Mouse (Mus musculus) left cerebral cortex, postnatal 14 days (tissue): ENCODE results near the gene Eif2b2. TPM values are rescaled to one million over a fixed set of nuclear protein-coding genes. Genes with fewer than 3 reads are reported as not detected.
A peak's percentile ranks its signal among the peaks of the same experiment; 100 is the strongest.

Experiments used
- DNase-seq, 2 experiments: peaks; one replicate each; pipeline ENCODE4 v3.0.0; 2021 to 2022; ENCODE audit warnings: low spot score in 2 of 2, mixed read lengths in 1 of 2
- intact Hi-C: fragments of 180-260 bp; cut with DNase I; formaldehyde crosslinking; loops from one replicate; pipeline ENCODE4 v1.15.1; 2025
- total RNA-seq, 2 experiments: library from RNA; stranded (reverse); gene quantifications; 2 replicates each; pipeline ENCODE4 v1.2.3; 2021

The Eif2b2 gene
- total RNA-seq, 2 experiments from 2014 or later, result 63.5 to 65.0 TPM

GRCm38 (mm10) chr12:85192461-85193108 lies 26.7 kb upstream of the Eif2b2 start:
- no peak for DNase-seq
- intact Hi-C loops, result no loop called here

DNA sequence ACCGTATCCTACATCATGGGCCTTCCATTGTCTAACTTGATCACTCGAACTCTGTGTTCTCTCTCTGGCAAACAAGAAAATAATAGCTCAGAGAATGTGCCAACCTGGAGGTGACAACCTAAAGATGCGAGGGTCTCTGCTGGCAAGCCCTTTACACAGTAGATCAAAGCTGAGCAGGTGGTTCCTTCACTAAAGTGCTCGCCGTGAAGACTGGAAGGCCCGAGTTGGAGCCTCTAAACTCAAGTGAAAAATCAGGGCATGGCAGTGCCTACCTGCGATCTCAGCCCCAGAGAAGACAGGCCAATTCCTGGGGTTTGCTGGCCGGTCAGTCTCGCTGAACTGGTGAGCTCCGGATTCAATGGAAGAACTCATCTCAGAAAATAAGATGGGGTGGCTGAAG lies 26.1 kb upstream of the Eif2b2 start:
- intact Hi-C loops, result no loop called here
- no peak for DNase-seq

GRCm38 (mm10) chr12:85193923-85194622 lies 25.2 kb upstream of the Eif2b2 start:
- intact Hi-C loops, result no loop called here
- DNase-seq, result no peak

DNA sequence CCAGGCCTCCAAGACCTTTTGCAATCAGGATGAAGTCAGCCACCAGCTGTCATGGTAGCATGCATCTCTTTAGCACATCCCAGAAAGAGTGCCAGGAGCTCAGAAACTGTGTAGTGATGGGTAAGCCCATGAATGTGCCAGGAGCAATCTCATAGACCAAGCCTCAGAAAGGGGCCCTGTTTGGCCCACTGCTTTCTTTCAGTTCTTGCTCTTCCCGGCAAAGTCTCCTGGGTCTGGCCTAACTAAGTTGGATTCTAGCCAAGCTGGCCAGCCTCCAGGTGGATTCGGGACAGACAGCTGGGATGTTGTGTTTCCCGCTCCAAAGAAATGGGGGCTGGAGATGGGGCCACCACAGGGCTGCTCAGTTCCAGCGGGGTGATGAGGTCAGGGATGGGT lies 24.7 kb upstream of the Eif2b2 start:
- intact Hi-C loops, result no loop called here
- DNase-seq, result peak; percentile 62

DNA sequence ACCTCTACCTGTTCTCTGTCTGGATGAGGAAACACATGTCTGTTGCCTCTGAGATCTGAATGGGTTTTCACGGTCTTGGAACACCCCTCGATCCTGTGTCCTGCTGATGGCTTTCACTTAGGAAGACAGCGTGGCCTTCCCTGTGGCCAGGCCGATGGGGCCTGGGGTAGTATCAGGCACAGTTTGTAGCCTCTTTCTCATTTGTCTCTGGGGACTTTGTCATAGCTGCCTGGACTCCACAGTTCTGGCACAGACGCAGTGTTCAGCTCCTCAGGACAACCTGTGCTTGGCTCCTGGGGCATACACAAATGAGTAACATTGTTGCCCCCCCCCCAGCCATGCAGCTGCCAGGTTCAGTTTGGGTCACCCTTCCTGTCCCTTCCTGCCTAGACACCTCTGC lies 24.2 kb upstream of the Eif2b2 start:
- no peak for DNase-seq
- intact Hi-C loops, result no loop called here

DNA sequence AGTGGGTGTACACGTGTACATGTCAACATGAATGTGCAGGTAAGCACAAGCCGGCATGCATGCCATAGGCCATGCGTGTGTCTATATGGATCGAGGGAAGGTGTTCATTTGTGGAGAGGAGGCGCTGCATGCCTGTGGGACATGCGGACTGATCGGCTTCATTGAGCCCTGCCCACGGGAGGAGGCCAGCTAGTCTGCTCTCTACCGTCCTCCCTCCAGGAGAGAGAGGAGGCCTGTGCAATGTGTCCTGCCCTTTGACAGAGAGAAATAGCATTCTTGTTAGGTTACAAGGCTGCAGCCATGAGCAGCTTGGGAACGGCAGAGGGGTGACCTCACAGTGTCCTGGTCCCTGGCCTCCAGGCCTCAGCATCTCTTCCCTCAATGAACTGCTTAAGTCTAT lies 23.1 kb upstream of the Eif2b2 start:
- intact Hi-C loops, result no loop called here
- DNase-seq, result no peak

DNA sequence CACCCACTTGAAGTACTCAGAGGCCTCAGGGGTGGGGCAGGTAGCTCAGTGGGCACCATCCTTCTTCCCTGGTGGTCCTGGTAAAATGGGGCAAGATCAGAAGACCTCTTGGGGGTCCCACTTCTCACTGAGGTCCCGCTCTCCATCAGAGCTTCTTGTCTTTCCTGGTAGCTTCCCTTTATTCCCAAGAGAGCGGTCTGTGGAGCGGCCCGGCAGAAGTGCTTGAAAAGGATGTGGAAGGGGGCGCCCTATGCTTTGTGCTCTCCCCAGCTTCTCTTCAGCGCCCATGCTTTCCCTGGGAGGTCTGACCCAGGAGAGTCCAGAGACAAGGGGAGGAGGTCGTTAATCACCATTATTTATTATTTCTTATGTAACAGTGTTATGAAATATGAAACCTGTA lies 21.9 kb upstream of the Eif2b2 start:
- no peak for DNase-seq
- intact Hi-C loops, result no loop called here

GRCm38 (mm10) chr12:85197936-85198335 lies 21.3 kb upstream of the Eif2b2 start:
- DNase-seq, result no peak
- intact Hi-C loops, result no loop called here

DNA sequence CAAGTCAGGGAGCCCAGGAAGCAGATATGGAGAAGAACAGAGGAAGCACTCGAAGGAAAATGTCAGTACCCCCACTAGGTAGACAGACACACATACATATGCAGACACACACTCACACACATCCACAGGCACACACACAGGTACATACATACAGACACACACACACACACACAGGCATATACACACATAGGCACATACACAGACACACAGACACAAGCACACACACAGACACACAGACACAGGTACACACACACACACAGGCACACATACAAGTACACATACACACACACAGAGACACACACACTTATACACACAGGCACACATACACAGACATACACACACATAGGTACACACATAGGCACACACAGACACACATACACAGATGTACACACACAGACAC lies 19.3 kb upstream of the Eif2b2 start:
- no peak for DNase-seq

DNA sequence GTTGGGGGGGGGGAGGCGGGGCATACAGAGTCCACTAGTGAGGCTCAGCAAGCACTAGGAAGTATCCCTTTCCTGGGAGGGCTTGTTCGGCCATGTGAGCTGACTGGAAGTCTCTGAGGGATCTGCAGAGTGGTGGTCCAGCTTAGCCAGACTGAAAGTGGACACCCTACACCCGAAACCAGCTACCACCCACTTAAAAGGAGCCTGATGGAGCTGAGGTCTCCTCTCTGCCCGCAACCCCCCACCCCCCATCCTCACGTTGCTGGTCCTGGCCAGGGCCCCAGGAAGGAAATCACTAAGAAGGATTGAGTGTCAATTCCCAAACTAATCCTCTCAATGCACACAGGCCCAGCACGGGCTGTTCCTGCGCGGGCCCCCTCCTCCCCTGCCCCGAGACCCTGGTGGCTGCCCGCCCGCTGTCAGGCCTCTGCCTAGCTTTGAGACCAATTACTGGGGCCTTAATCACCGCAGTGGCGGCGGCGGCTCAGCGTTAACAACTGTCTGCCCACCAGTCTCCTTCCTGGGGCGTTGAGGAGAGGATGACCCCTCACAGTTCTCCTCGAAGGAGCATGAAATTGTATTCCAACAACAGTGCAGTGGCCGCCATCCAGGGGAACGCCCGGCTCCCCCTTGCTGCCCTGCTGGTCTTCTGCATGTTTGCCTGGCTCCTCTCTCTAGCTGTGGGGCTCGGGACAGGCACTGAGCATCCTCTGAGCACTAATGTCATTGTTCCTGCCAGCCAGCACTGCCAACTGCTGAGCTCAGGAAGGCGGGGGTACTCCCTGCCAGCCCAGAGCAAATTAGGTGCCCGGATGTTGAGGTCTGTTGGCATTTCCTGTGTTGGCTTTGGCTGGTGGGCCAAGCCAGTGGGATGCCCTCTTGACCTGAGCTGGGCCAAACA lies 18.1 kb upstream of the Eif2b2 start:
- intact Hi-C loops, result no loop called here

More for the DNA sequence above, 19.3 kb upstream of the Eif2b2 start:
- intact Hi-C loops, result no loop called here

DNA sequence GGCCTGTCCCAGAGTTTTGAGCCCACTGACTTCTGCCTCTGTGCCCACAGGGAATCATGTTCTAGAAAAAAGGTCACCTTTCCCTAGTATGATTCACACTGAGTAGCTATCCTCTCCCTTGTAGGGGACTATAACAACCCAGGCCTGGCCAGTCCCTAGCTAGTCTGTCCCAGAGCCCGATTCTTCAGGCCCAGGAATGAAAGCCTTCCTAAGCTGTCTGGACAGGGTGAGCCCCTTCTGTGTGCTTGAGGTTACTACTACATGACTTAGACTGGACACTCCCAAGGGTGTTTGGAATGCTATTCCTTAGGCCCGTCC lies 17.5 kb upstream of the Eif2b2 start:
- intact Hi-C loops, result no loop called here
- DNase-seq, result no peak

More for the DNA sequence above, 18.1 kb upstream of the Eif2b2 start:
- DNase-seq, result no peak

DNA sequence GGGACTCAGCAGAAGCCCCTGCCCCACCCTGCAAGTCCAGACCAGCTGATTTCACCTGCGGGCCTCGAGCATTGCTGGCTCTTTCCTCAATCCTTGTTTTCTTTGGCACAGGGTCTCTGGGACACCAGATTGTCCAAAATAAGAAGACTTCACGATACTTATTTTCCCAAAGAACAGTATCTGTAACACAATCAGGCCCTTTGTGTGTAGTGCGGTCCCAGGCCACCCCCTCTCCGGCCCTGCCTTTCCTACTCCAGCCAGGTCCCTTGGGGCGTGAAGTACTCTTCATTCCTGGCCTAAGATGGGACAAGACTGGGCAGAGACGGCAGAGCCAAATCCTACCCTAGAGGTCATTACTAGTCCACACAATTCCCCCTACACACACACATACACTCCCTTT lies 17.1 kb upstream of the Eif2b2 start:
- intact Hi-C loops, result no loop called here
- DNase-seq, result no peak

DNA sequence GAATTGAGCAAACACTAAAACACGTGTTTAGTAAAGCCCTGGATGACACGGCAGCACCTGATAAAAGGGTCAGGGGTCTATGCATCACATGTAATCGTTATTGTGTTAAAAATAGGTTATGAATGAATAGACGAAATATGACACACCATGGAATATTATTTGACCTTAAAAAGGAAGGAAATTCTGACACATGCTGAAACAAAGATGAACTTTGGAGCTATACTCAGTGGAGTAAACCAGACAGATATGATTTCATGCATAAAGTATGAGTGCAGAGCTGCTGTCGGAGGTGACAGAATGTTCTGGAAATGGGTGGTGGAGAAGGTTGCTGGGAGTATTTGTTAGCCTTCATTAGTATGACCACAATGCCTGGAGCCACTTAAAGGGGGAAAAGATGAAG lies 15.6 kb upstream of the Eif2b2 start:
- DNase-seq, result no peak
- intact Hi-C loops, result no loop called here

DNA sequence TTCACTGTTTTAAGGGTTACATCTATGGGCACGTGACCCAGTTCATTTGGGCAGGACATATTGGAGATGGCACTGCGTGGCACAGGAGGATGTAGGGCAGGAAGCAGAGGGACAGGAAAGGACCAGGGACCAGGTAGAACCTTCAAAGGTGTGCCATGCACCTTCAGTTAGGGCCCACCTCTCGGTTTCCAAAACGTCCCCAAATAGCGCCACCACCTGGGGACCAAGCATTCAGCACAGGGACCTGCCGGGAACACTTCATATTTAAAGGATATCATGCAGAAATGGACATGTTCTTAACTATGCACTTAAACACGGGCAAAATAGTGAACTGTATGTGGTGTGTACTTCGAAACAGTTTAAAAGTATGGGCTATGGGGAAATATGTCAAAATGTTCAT lies 15.2 kb upstream of the Eif2b2 start:
- DNase-seq, result no peak
- intact Hi-C loops, result no loop called here

GRCm38 (mm10) chr12:85205425-85205824 lies 13.9 kb upstream of the Eif2b2 start:
- intact Hi-C loops, result no loop called here
- no peak for DNase-seq

DNA sequence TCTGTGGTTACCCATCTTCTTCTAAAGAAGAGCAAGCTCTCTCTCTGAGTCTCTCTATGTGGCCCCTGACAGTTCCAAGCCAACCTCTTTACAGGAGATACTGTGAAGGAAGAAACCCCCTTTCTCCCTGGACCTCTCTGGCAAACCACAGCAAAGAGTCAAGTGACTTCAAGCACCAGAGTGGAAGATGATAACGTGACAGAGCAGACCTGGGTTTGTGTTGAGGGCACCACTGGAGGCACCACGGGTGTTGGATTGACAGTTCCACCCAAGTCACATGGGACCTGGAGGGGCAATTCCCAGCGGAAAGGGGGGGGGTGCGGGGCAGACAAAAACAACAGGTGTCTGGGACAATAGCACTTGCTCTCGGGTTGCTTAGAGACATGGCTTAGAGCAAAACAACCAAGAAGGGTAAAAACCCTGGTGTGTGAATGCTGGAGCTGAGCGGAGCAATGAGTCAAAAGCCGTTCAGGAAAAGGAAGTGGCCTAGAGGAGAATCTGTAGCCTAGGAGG lies 10.5 kb upstream of the Eif2b2 start:
- intact Hi-C loops, result no loop called here
- no peak for DNase-seq

- intact Hi-C loops, result no loop called here
- no peak for DNase-seq
Observed at GRCm38 (mm10) chr12:85215031-85215430, 4.2 kb upstream of the Eif2b2 start.

DNA sequence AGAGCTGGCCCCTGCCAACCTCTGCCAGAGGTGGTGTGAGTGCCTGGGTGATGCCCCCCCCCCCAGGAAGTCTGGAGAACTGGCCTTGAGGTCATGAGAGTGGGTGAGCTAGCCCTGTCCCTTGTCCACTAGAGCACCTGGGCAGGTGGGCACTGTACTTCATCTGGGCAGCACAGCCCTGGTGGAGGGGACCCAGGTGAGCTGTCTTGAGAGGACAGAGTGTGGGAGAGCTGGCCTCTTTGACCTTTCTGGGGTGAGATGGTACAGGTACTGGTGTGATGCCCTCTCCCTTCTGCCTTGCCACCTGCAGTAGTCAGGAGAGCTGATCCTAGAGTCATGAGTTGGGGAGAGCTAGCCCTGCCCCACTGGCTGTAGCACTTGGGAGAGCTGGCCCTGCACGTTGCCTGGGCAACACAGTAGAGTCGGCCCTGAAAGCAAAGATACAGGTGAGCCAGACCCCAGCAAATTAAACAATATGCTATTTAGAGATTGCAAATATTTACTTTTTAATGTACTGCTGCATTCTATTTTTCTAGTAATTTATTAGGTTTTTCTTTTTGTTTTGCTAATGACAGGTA lies 1.5 kb upstream of the Eif2b2 start:
- intact Hi-C loops, result no loop called here
- no peak for DNase-seq

DNA sequence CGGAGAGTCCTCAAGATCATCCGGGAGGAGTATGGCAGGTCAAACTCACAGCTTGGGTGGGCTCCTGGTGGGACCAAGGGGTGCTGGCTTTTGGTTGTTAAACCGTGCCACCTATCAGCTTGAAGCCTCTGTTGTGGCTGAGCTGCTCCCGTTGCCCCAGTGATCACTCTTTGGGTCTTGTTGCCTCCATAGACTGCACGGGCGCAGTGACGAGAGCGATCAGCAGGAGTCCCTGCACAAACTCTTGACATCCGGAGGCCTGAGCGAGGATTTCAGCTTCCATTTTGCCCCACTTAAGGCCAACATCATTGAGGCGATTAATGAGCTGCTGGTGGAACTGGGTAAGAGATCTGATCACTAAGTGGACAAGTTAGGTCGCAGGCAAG lies 617 bp downstream of the Eif2b2 start:
- no peak for DNase-seq
- intact Hi-C loops, result no loop called here

DNA sequence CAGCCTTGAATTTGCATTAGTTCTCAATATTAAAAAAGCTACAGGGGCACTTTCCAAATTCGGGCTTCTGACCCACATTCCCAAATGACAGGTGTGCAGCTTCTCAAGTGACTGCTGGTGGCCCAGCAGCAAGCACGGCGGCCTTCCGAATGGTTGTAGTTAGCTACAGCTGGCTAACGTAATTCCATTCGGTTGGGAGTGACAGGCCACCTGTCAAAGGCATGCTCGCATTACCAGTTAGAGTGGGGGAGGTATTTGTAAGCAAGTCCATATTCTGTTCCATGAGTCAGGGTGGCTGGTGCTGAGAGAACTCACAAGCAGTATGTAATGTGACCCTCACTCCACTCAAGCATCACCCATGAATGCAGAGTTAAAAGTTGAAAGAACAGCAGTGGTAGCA lies 7.9 kb downstream of the Eif2b2 start:
- intact Hi-C loops, result no loop called here
- no peak for DNase-seq
